Mouse (Mus musculus) heart, embryonic 13.5 days (tissue): Measurements from ENCODE around the gene Fzd4. TPM values are rescaled to one million over a fixed set of nuclear protein-coding genes. Genes with fewer than 3 reads are reported as not detected.

ENCODE experiments used
- ATAC-seq: fragments of 200-750 bp; cut with Nextera tagmentation; 2 replicates; pipeline ENCODE4 v1.8.0; 2017; ENCODE audit warnings: moderate TSS enrichment; ENCODE audit not compliant: insufficient number of reproducible peaks, low FRiP score, low TSS enrichment; ENCODE audit errors: extremely low read depth
- H3K27ac ChIP-seq: fragments of 300-500 bp; sonication (generic); replicated peaks from 2 replicates; pipeline ENCODE4 v1.5.1; 2015; ENCODE audit warnings: moderate library complexity, mild to moderate bottlenecking, inconsistent platforms
- H3K27me3 ChIP-seq: fragments of 300-500 bp; sonication (generic); replicated peaks from 2 replicates; pipeline ENCODE4 v1.6.1; 2015; ENCODE audit warnings: mild to moderate bottlenecking, inconsistent platforms
- H3K36me3 ChIP-seq: fragments of 300-500 bp; sonication (generic); 2 replicates; pipeline ENCODE4 v1.6.1; 2015; ENCODE audit warnings: mild to moderate bottlenecking, inconsistent platforms
- H3K4me1 ChIP-seq: fragments of 300-500 bp; sonication (generic); 2 replicates; pipeline ENCODE4 v1.6.1; 2015; ENCODE audit warnings: inconsistent platforms
- H3K4me2 ChIP-seq: fragments of 300-500 bp; sonication (generic); 2 replicates; pipeline ENCODE4 v1.6.1; 2015; ENCODE audit warnings: inconsistent platforms, mild to moderate bottlenecking, moderate library complexity
- H3K4me3 ChIP-seq: fragments of 300-500 bp; sonication (generic); 2 replicates; pipeline ENCODE4 v1.5.1; 2015; ENCODE audit warnings: moderate library complexity, mild to moderate bottlenecking, inconsistent platforms
- H3K9ac ChIP-seq: fragments of 300-500 bp; sonication (generic); 2 replicates; pipeline ENCODE4 v1.6.1; 2015; ENCODE audit warnings: inconsistent platforms, mild to moderate bottlenecking, moderate library complexity
- H3K9me3 ChIP-seq: fragments of 300-500 bp; sonication (generic); 2 replicates; pipeline ENCODE4 v1.6.1; 2016; ENCODE audit warnings: inconsistent platforms
- WGBS: fragments of 180-500 bp; shearing (Covaris S2); methylation state at CpG from one replicate; pipeline ENCODE4 v1.1.7; 2015; ENCODE audit warnings: mixed read lengths; 5-methylcytosine and 5-hydroxymethylcytosine counted together
- polyA plus RNA-seq: library from polyadenylated mRNA; unstranded; fragments of >200 nt; fragmentation: Nextera tagmentation; extraction: Ambion mirVana; gene quantifications from 2 replicates; pipeline ENCODE4 v1.2.1, GENCODE M21; 2015

The Fzd4 gene
- polyA plus RNA-seq, 1 experiment from 2014 or later: 6.9 TPM

DNA sequence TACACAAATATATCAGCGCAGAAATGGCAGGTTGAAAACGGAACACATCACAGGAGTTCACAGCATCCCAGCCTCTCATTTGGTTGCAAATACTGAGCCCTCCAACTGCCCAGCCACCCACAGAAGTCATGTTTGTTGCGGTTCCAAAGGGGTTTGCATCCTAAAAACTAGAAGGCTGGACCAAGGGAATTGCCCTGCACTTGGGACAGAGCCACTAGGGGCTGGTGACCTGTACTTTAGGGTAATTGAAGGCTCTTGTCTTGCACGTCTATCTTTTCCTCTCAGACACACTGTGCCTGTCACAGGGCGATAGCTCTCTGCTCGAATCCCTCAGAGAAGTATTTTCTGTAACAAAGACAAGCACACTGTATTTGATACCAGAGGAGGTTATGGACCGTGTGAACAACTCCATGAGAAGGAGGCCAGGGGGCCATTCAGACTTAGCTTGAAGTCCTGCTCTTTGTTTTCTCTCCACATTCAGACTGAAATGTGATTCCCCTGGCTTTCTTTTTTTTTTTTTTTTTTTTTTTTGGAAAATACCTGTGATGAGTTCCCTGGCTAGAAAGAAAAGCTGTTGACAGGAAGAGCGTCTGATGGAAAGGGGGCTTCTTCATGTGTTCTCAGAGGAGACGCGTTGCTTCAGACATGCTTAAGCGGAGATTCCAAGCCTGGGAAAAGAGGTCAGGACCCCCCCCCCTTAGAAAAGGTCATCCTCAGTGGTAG is 2.9 kb upstream of the Fzd4 start:
- Histone ChIP-seq H3K4me1 (peaks cover 30% of the 10 kb centered on the region), H3K9me3 (no peaks in the 10 kb centered on the region), H3K4me2 (no peak overlapping the region), H3K27ac (no peak overlapping the region), H3K27me3 (no peaks in the 10 kb centered on the region), H3K36me3 (no peaks in the 10 kb centered on the region), H3K4me3 (no peak overlapping the region), H3K9ac (no peak overlapping the region)
- 56% methylated on average over 11 of the region's 11 CpGs for WGBS
- no peak for ATAC-seq

GRCm38 (mm10) chr7:89401936-89402335 is 2.2 kb upstream of the Fzd4 start:
- ATAC-seq: no peak
- no peak overlapping the region for H3K4me2 ChIP-seq
- WGBS: 76% methylated on average over 3 of the region's 3 CpGs
- H3K36me3 ChIP-seq: peaks cover 2% of the 10 kb centered on the region; the same call in 1 of the 2 replicates
- H3K4me3 ChIP-seq: no peak overlapping the region
- H3K9ac ChIP-seq: no peak overlapping the region
- H3K9me3 ChIP-seq: no peaks in the 10 kb centered on the region
- H3K27me3 ChIP-seq: no peaks in the 10 kb centered on the region
- peaks cover 33% of the 10 kb centered on the region for H3K4me1 ChIP-seq
- no peak overlapping the region for H3K27ac ChIP-seq

GRCm38 (mm10) chr7:89403053-89403972 is 842 bp upstream of the Fzd4 start:
- peaks cover 36% of the 10 kb centered on the region for H3K4me1 ChIP-seq
- H3K4me3 ChIP-seq: peak overlapping the region; percentile 88
- ATAC-seq: peak; percentile 72; the same call in 1 of the 2 replicates
- H3K27me3 ChIP-seq: no peaks in the 10 kb centered on the region
- peak overlapping the region; percentile 86 for H3K9ac ChIP-seq
- no peaks in the 10 kb centered on the region for H3K9me3 ChIP-seq
- H3K36me3 ChIP-seq: peaks cover 15% of the 10 kb centered on the region
- peak overlapping the region; percentile 96 for H3K27ac ChIP-seq
- peak overlapping the region; percentile 93 for H3K4me2 ChIP-seq
- 3% methylated on average over 52 of the region's 52 CpGs for WGBS

- peak overlapping the region; percentile 96 for H3K9ac ChIP-seq
Measured at GRCm38 (mm10) chr7:89404734-89405440, 732 bp downstream of the Fzd4 start.

GRCm38 (mm10) chr7:89406011-89406410 is 1.9 kb downstream of the Fzd4 start:
- 30% methylated on average over 1 of the region's 1 CpGs for WGBS
- H3K9ac ChIP-seq: peak overlapping the region; percentile 75
- ATAC-seq: no peak

More at GRCm38 (mm10) chr7:89404734-89405440, 732 bp downstream of the Fzd4 start:
- no peak for ATAC-seq
- no peaks in the 10 kb centered on the region for H3K9me3 ChIP-seq
- peaks cover 29% of the 10 kb centered on the region for H3K36me3 ChIP-seq
- no peaks in the 10 kb centered on the region for H3K27me3 ChIP-seq
- H3K27ac ChIP-seq: peak overlapping the region; percentile 96
- peak overlapping the region; percentile 88 for H3K4me3 ChIP-seq
- peak overlapping the region; percentile 93 for H3K4me2 ChIP-seq
- H3K4me1 ChIP-seq: peaks cover 45% of the 10 kb centered on the region
- WGBS: under 1% methylated on average over 35 of the region's 35 CpGs

DNA sequence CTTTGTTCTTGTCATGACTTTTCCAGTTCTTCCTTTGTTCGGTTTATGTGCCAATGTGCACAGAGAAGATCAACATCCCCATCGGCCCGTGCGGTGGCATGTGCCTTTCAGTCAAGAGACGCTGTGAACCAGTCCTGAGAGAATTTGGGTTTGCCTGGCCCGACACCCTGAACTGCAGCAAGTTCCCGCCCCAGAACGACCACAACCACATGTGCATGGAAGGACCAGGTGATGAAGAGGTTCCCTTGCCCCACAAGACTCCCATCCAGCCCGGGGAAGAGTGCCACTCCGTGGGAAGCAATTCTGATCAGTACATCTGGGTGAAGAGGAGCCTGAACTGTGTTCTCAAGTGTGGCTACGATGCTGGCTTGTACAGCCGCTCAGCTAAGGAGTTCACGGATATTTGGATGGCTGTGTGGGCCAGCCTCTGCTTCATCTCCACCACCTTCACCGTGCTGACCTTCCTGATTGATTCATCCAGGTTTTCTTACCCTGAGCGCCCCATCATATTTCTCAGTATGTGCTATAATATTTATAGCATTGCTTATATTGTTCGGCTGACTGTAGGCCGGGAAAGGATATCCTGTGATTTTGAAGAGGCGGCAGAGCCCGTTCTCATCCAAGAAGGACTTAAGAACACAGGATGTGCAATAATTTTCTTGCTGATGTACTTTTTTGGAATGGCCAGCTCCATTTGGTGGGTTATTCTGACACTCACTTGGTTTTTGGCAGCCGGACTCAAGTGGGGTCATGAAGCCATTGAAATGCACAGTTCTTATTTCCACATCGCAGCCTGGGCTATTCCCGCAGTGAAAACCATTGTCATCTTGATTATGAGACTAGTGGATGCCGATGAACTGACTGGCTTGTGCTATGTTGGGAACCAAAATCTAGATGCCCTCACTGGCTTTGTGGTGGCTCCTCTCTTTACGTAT is 3.1 kb downstream of the Fzd4 start:
- ATAC-seq: no peak
- WGBS: 80% methylated on average over 24 of the region's 24 CpGs

More at GRCm38 (mm10) chr7:89406011-89406410, 1.9 kb downstream of the Fzd4 start:
- Histone ChIP-seq H3K27ac (no peak overlapping the region), H3K4me1 (peaks cover 55% of the 10 kb centered on the region), H3K4me3 (peak overlapping the region; percentile 88), H3K9me3 (no peaks in the 10 kb centered on the region), H3K36me3 (peaks cover 38% of the 10 kb centered on the region), H3K27me3 (no peaks in the 10 kb centered on the region), H3K4me2 (peak overlapping the region; percentile 93)

DNA sequence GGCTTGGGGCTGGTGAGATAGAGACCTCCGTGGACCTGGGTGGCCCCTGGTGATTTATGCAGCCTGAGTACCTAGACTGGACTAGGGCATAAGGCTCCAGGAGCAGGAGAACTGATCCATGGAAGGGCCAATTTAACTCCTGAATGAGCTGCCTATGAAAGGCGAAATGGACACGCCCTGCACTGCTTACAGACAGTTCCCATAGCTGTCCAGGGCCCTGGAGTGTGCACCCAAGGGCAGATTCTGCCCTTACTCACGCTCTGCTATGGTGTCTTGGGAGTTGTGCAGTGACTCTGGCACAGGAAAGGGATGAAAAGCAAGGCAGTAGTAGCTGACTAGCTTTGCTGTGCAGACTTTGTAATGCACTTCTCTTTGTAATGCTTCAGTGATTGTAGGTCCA is 6.1 kb downstream of the Fzd4 start:
- H3K36me3 ChIP-seq: peaks cover 45% of the 10 kb centered on the region
- H3K9ac ChIP-seq: no peak overlapping the region
- no peaks in the 10 kb centered on the region for H3K9me3 ChIP-seq
- no peaks in the 10 kb centered on the region for H3K27me3 ChIP-seq
- H3K27ac ChIP-seq: no peak overlapping the region
- 65% methylated on average over 4 of the region's 4 CpGs for WGBS
- ATAC-seq: no peak; the same call in 1 of the 2 replicates
- peaks cover 47% of the 10 kb centered on the region for H3K4me1 ChIP-seq
- H3K4me2 ChIP-seq: no peak overlapping the region
- no peak overlapping the region for H3K4me3 ChIP-seq

More for the DNA sequence above, 3.1 kb downstream of the Fzd4 start:
- Histone ChIP-seq H3K4me2 (peak overlapping the region; percentile 93), H3K9ac (0 out of 2 replicates have a peak overlapping the region, but pooled peaks have one; percentile 24), H3K4me3 (peak overlapping the region; percentile 88), H3K4me1 (peaks cover 55% of the 10 kb centered on the region), H3K36me3 (peaks cover 40% of the 10 kb centered on the region), H3K27me3 (no peaks in the 10 kb centered on the region), H3K27ac (0 out of 2 replicates have a peak overlapping the region, but pooled peaks have one; percentile 28), H3K9me3 (no peaks in the 10 kb centered on the region)

DNA sequence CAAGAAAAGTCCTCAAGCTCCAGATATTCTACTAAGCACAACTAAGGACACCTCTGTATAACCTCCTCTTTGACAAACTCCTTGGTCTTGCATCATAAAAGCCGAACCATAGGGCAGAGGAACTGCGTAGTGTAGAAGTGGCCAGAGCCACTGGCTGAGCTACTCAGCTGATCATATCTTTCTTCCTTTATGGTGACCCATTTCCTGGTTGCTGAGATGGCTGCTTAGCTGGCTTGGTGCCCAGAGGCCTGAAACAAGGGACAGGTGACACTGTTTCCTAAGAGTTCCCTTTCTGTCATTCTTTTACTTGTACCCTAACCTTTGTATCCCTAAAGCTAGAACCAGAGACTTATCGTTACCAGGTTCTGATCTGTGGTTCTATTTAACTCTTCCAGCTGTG is 7.2 kb downstream of the Fzd4 start:
- ATAC-seq: no peak
- H3K27ac ChIP-seq: 0 out of 2 replicates have a peak overlapping the region, but pooled peaks have one; percentile 17
- WGBS: 68% methylated on average over 3 of the region's 3 CpGs
- no peaks in the 10 kb centered on the region for H3K9me3 ChIP-seq
- H3K4me1 ChIP-seq: peaks cover 44% of the 10 kb centered on the region
- H3K27me3 ChIP-seq: no peaks in the 10 kb centered on the region
- no peak overlapping the region for H3K9ac ChIP-seq
- H3K36me3 ChIP-seq: peaks cover 45% of the 10 kb centered on the region
- H3K4me3 ChIP-seq: no peak overlapping the region
- H3K4me2 ChIP-seq: no peak overlapping the region

DNA sequence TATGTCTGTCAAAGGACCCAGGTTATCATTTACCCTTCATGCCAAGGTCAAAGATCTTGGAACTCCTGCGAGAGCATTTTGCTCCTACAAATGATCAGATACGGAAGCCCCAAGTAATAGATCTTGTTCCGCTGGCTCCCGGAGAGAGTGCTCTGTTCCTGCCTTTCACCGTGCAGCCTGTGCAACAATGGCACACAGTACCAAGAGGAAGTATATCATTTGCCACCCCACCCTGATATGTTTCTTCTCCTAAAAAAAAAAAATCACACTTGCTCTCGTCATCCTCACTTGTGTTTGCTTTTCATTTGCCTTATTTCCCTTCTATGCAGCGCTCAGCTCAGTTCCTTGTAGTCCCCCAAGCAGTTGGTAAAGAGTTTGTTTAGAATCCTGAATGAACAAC is 7.9 kb downstream of the Fzd4 start:
- Histone ChIP-seq H3K27ac (no peak overlapping the region), H3K9me3 (no peaks in the 10 kb centered on the region), H3K4me3 (no peak overlapping the region), H3K9ac (no peak overlapping the region), H3K27me3 (no peaks in the 10 kb centered on the region), H3K36me3 (peaks cover 41% of the 10 kb centered on the region), H3K4me1 (peaks cover 42% of the 10 kb centered on the region), H3K4me2 (no peak overlapping the region)
- no peak for ATAC-seq
- WGBS: 63% methylated on average over 7 of the region's 7 CpGs

DNA sequence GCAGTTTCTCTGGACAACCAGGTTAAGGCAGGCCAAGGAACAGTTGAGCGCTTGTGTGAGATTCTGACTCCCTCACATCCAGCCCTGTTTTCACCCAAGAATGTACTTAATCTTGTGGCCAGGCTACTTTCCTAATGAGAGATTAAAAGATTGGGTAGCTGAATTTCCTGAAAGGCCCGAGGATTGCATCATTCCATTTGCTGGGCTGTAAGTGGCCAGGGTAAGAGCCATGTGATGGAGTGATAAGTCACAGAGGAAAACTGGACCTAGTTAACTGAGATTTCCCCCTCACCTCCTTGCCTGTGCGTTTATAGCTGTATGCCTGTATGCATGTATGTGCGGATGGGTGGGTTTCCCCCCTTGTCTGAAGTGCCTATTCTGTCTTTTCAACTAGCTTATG is 11.9 kb downstream of the Fzd4 start:
- ATAC-seq: no peak
- Histone ChIP-seq H3K4me1 (peaks cover 34% of the 10 kb centered on the region), H3K36me3 (peaks cover 7% of the 10 kb centered on the region), H3K9ac (no peak overlapping the region), H3K27ac (no peak overlapping the region), H3K27me3 (no peaks in the 10 kb centered on the region), H3K4me2 (no peak overlapping the region), H3K4me3 (no peak overlapping the region), H3K9me3 (no peaks in the 10 kb centered on the region)
- 63% methylated on average over 4 of the region's 4 CpGs for WGBS
